Mouse (Mus musculus) embryonic facial prominence, embryonic 14.5 days (tissue): ENCODE data around the gene Gm20388. TPM values are rescaled to one million over a fixed set of nuclear protein-coding genes. Genes with fewer than 3 reads are reported as not detected.

ENCODE experiments used
- ATAC-seq: fragments of 200-750 bp; cut with Nextera tagmentation; 2 replicates; pipeline ENCODE4 v1.8.0; 2017; ENCODE audit warnings: low read depth, moderate number of reproducible peaks, moderate TSS enrichment
- DNase-seq: peaks from one replicate; pipeline ENCODE4 v3.0.0-alpha.2; 2015; ENCODE audit warnings: low spot score
- H3K27ac ChIP-seq: fragments of 300-500 bp; sonication (generic); replicated peaks from 2 replicates; pipeline ENCODE4 v1.5.1; 2014; ENCODE audit warnings: low read depth, mild to moderate bottlenecking, low read length, moderate library complexity
- H3K27me3 ChIP-seq: fragments of 300-500 bp; sonication (generic); replicated peaks from 2 replicates; pipeline ENCODE4 v1.6.1; 2014; ENCODE audit warnings: low read length; ENCODE audit not compliant: control insufficient read depth, insufficient read depth
- H3K36me3 ChIP-seq: fragments of 300-500 bp; sonication (generic); 2 replicates; pipeline ENCODE4 v1.6.1; 2014; ENCODE audit warnings: low read length, mixed read lengths; ENCODE audit not compliant: control insufficient read depth, insufficient read depth
- H3K4me1 ChIP-seq: fragments of 300-500 bp; sonication (generic); 2 replicates; pipeline ENCODE4 v1.6.1; 2014; ENCODE audit warnings: antibody characterized with exemption, low read length; ENCODE audit not compliant: control insufficient read depth, insufficient read depth
- H3K4me2 ChIP-seq: fragments of 300-500 bp; sonication (generic); 2 replicates; pipeline ENCODE4 v1.6.1; 2014; ENCODE audit warnings: low read depth, mild to moderate bottlenecking, low read length, moderate library complexity, mixed read lengths
- H3K4me3 ChIP-seq: fragments of 300-500 bp; sonication (generic); 2 replicates; pipeline ENCODE4 v1.5.1; 2014; ENCODE audit warnings: low read depth, mild to moderate bottlenecking, low read length
- H3K9ac ChIP-seq: fragments of 300-500 bp; sonication (generic); 2 replicates; pipeline ENCODE4 v1.6.1; 2014; ENCODE audit warnings: low read depth, mild to moderate bottlenecking, low read length, moderate library complexity, mixed read lengths
- H3K9me3 ChIP-seq: fragments of 300-500 bp; sonication (generic); 2 replicates; pipeline ENCODE4 v1.6.1; 2016; ENCODE audit warnings: low read length; ENCODE audit not compliant: control insufficient read depth
- WGBS: fragments of 180-500 bp; shearing (Covaris S2); extraction: QIAGEN DNeasy Blood & Tissue Kit; methylation state at CpG from one replicate; pipeline ENCODE4 v1.1.7; 2014; 5-methylcytosine and 5-hydroxymethylcytosine counted together
- polyA plus RNA-seq: library from polyadenylated mRNA; unstranded; fragments of >200 nt; fragmentation: Nextera tagmentation; extraction: Ambion mirVana; gene quantifications from 2 replicates; pipeline ENCODE4 v1.2.1, GENCODE M21; 2014

Gm20388 gene
- polyA plus RNA-seq, 1 experiment from 2014 or later, result not detected

DNA sequence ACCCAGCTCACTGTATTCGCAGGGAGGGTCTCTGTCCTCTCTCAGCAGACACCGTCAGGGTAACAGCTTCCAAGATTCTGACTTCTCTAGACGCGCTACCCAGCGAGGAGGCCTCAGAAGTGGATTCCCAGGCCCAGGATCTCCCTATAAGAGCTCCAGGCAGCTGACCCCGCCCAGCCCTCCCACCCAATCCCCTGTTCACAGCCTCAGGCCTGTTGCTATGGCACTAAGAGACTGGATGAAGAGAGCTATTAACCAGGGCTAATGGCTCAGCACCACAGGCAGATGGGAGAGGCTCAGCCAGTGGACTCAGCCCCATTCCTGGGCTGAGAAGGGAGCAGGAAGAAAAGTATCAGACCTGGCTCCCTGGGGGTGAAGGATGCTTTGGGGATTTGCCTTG lies 692.0 kb downstream of the Gm20388 start:
- ATAC-seq, result no peak
- H3K27me3 ChIP-seq, result no peaks in the 10 kb centered on the region
- no peak overlapping the region for H3K27ac ChIP-seq
- no peaks in the 10 kb centered on the region for H3K36me3 ChIP-seq
- DNase-seq, result peak; percentile 59
- no peak overlapping the region for H3K4me3 ChIP-seq
- peaks cover 8% of the 10 kb centered on the region; the same call in 1 of the 2 replicates for H3K4me1 ChIP-seq
- no peaks in the 10 kb centered on the region for H3K9me3 ChIP-seq
- H3K9ac ChIP-seq, result 0 out of 2 replicates have a peak overlapping the region, but pooled peaks have one; percentile 14
- H3K4me2 ChIP-seq, result no peak overlapping the region
- 31% methylated on average over 6 of the region's 6 CpGs for WGBS

DNA sequence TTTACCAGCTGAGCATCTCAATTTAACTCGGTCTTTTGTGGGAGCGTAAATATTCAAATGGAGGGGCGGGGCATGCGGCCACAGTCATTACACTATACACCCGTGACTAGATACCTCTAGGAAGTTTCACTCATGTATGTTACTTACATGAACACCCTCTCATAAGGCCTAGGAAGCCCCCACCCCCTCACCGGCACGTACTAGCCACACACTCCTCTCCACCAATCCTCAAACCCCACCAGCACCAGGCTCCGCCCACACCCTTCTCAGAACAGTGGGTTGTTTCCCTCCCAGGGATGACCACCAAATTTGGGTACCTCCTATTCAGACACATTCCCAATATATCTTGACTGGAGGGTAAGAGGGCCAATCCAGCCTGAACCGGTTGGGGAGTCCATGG lies 696.8 kb downstream of the Gm20388 start:
- Histone ChIP-seq H3K4me3 (no peak overlapping the region), H3K4me1 (no peaks in the 10 kb centered on the region), H3K4me2 (no peak overlapping the region), H3K36me3 (no peaks in the 10 kb centered on the region), H3K9me3 (no peaks in the 10 kb centered on the region), H3K27ac (no peak overlapping the region), H3K27me3 (no peaks in the 10 kb centered on the region), H3K9ac (no peak overlapping the region)
- DNase-seq (no peak), ATAC-seq (no peak)
- 86% methylated on average over 9 of the region's 9 CpGs for WGBS

DNA sequence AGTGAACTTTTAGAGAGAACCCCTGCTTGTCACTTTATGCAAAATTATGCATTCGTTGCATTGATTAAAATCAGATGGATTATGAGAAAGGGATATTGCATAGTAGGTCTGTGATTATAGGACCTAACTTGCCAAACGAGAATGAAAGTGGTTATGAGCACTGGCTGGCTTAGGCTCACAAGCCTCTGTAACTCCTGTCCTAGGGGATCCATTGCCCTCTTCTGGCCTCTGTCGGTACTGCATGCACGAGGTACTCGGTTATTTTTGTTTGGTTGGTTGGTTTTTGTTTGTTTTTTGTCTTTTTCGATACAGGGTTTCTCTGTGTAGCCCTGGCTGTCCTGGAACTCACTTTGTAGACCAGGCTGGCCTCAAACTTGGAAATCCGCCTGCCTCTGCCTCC lies 697.2 kb downstream of the Gm20388 start:
- Histone ChIP-seq H3K9me3 (no peaks in the 10 kb centered on the region), H3K36me3 (no peaks in the 10 kb centered on the region), H3K4me1 (no peaks in the 10 kb centered on the region), H3K27me3 (no peaks in the 10 kb centered on the region), H3K9ac (no peak overlapping the region), H3K27ac (no peak overlapping the region), H3K4me3 (no peak overlapping the region), H3K4me2 (no peak overlapping the region)
- DNase-seq (peak; percentile 80), ATAC-seq (no peak)
- WGBS, result 13% methylated on average over 7 of the region's 7 CpGs

DNA sequence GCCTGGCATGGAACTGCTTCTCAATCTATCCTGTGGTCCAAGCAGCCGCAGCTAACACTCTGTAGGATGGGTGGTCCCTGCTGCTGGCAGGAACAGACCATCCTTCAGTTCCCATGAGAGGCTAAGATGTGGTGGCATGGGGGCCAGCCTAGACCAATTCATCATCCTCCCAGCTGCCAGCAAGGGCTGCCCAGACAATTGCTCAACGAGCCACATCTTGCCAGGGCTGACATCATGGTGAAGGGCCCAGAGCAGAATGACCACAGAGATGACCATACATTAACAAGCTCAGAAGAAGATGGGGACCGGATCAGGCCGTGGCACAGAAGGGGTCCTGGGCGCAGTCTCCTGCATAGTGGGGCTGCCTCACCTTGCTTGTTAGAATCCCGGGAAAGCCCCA lies 700.2 kb downstream of the Gm20388 start:
- Histone ChIP-seq H3K4me1 (no peaks in the 10 kb centered on the region), H3K4me2 (no peak overlapping the region), H3K9me3 (no peaks in the 10 kb centered on the region), H3K36me3 (no peaks in the 10 kb centered on the region), H3K27me3 (no peaks in the 10 kb centered on the region), H3K27ac (no peak overlapping the region), H3K4me3 (no peak overlapping the region), H3K9ac (no peak overlapping the region)
- WGBS, result 88% methylated on average over 6 of the region's 6 CpGs
- ATAC-seq (no peak), DNase-seq (no peak)

DNA sequence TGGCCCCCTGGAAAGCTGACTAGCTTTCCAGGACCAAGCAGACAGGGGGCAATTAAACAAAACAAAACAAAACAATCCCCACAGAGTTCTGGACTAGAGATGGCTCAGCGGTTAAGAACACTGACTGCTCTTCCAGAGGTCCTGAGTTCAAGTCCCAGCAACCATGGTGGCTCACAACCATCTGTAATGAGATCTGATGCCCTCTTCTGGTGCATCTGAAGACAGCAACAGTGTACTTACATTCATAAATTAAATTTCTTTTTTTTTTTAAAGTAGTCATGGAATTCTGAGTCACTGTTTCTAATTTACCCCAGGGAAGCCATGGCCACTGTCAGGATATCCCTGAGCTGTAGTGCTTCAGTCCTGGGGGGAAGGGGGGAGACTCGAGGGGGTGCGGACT lies 703.9 kb downstream of the Gm20388 start:
- 89% methylated on average over 3 of the region's 3 CpGs for WGBS

DNA sequence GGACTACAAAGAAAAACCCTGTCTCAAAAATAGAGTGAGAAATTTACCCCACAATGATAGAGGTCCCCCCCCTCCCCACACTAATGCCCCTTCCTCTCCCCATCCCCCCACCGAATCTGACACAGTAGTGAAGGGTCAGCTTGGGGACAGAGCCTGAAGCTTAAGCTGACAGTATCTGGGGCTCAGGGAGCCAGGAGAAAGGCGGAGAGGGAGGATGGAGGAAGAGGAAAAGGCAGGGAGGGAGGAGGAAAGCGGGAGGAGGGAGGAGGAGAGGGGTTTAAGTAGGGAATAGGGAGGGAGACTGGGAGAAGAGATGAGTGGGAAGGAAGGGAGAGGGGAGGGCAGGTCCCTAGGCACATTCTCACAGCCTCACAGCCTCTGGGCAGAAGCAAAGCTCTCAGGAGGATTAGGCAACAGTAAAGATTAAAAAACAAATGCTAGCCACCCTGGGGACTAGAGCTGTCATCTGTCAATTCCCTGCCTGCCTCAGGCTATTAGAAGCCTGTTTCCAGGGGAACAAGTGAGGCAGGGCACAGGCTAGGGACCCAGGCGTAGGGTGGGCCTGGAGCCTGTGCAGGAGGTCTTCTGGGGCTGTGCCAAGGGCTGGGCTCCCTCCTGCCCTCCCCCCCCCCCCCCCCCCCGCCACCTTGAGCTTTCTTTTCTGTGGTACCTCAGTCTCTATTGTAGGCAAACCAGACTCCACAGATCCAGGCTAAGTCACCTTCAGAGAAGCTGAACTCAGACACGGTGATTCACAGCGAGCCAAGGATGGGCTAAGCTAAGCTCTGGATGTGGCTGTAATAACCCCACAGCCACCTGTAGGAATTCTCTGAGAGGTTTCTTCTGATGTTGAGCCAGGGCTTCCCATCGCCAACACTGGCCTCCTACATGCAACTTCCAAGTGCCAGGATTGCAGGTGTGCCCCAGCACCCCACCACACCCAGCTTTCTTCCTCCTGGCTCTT lies 706.3 kb downstream of the Gm20388 start:
- Histone ChIP-seq H3K4me1 (no peaks in the 10 kb centered on the region; the same call in 1 of the 2 replicates), H3K9ac (no peak overlapping the region; the same call in 1 of the 2 replicates), H3K27me3 (no peaks in the 10 kb centered on the region), H3K4me2 (no peak overlapping the region), H3K4me3 (no peak overlapping the region), H3K36me3 (no peaks in the 10 kb centered on the region), H3K9me3 (no peaks in the 10 kb centered on the region), H3K27ac (no peak overlapping the region)
- 25% methylated on average over 6 of the region's 8 CpGs for WGBS
- peak; percentile 82 for ATAC-seq
- peak; percentile 75 for DNase-seq

More for the DNA sequence above, 703.9 kb downstream of the Gm20388 start:
- H3K4me3 ChIP-seq, result no peak overlapping the region
- H3K9ac ChIP-seq, result no peak overlapping the region
- no peaks in the 10 kb centered on the region for H3K27me3 ChIP-seq
- H3K4me2 ChIP-seq, result no peak overlapping the region
- H3K36me3 ChIP-seq, result no peaks in the 10 kb centered on the region
- no peak for DNase-seq
- no peak for ATAC-seq
- no peak overlapping the region for H3K27ac ChIP-seq
- no peaks in the 10 kb centered on the region; the same call in 1 of the 2 replicates for H3K4me1 ChIP-seq
- H3K9me3 ChIP-seq, result no peaks in the 10 kb centered on the region

DNA sequence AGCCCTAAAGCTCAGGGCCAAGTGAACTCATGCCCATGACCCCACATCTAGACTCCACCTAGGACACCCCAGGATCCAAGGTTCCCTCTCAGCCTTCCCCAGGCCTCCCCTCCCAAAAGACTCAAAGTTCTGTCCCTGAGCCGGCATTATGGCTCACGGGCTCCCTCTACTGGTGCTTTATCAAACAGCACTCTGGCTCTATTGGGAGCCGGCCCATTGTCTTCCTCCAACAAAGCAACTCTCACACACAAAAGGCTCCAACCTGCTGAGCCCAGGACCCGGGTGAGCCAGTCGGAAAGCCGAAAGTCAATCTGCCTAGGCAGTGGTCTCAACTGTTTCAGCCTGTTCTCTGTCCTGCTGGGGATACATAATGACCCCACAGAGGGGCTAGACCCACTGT lies 707.5 kb downstream of the Gm20388 start:
- DNase-seq, result peak; percentile 60
- Histone ChIP-seq H3K4me3 (no peak overlapping the region), H3K4me1 (no peaks in the 10 kb centered on the region; the same call in 1 of the 2 replicates), H3K36me3 (no peaks in the 10 kb centered on the region), H3K4me2 (no peak overlapping the region), H3K9ac (peak overlapping the region; percentile 53; the same call in 1 of the 2 replicates), H3K27me3 (no peaks in the 10 kb centered on the region), H3K9me3 (no peaks in the 10 kb centered on the region), H3K27ac (no peak overlapping the region)
- peak; percentile 64 for ATAC-seq
- WGBS, result 2% methylated on average over 6 of the region's 6 CpGs

DNA sequence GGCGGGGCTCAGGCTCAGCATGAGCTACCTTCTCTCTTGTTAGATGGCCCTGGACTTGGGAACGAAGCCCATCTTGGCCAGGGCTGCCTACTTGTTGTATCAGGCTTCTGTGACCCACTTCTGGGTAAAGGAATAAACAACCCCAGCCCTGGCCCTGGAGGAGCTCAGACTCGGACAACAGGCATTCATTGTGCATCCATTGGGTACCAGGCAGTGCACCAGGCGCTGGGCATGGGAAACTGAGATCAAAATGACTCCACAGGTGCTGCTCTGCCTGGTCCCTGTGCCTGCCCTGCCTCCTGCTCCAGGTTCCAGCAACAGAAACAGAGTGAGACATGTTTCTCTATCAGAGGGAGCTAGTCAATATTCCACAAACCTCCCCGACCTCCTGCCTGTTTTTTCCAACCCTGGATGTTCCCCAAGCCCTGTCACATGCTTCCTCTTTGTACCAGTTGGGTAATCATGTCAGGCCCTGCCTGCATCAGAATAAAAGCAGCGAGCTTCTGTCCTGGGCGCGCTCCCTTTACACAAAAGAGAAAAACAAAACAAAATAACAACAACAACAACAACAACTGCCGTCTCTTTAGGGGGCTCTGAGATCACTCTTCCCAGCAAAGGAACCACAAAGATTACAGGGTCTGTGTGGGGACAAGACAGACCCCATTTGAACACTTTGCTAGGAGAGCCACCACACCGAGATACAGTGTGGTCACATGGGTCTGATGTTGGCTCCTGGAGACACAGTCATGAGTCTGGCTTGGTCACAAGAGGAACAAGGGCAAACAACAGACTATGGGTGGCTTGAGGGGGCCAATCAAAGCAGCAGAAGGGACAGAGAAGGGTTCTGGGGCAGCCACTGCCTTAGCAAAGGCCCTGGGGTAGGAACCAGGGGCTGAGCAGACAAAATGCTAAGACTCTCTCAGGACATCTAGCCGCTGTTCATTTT lies 708.9 kb downstream of the Gm20388 start:
- Histone ChIP-seq H3K9ac (no peak overlapping the region), H3K36me3 (no peaks in the 10 kb centered on the region), H3K9me3 (no peaks in the 10 kb centered on the region), H3K27ac (no peak overlapping the region), H3K4me2 (no peak overlapping the region), H3K27me3 (no peaks in the 10 kb centered on the region), H3K4me1 (no peaks in the 10 kb centered on the region; the same call in 1 of the 2 replicates), H3K4me3 (no peak overlapping the region)
- 72% methylated on average over 10 of the region's 11 CpGs for WGBS
- ATAC-seq (no peak), DNase-seq (no peak)
